Comparison of ENCODE assay signal across 9 mouse cellular contexts in the genomic region with DNA sequence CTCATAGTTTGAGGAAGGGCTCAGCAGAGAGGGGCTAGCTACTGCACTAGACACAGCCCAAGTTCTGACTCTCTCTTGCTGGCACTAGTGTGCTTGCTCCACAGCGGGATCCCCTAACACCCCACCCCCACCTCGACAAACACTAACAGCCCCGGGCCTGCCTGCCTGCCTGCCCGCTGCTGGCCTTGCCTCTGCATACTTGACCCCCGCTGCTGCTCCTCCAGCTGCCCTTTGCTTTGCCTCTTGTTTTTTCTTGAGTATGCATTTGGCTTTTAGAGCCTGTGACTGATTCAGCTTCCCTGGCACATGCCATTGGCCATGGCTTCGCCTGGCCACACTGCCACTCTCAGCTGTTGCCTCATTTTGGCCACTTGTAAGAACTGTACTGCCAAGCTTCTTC. TPM values are rescaled to one million over a fixed set of nuclear protein-coding genes. Genes with fewer than 3 reads are reported as not detected.
DNase-seq lines count a peak whose midpoint lies in the region; ATAC-seq and TF ChIP-seq lines count a peak whose summit lies in the region.
"Had no signal": no experiment of that assay in that cellular context is flagged by ENCODE, and none has a peak within 500 bp of the region (broad histone marks: within the 10 kb centered on the region; RNA-seq: fewer than 3 reads in every experiment).

No protein-coding gene starts in this region.

- no peak overlapping the region for H3K4me3 ChIP-seq in heart, embryonic 12.5 days
- H3K4me3 ChIP-seq in limb, embryonic 13.5 days, result no peak overlapping the region
- no peak overlapping the region for H3K4me3 ChIP-seq in left cerebral cortex, adult 2 months

- peak overlapping the region; percentile 23 for H3K4me2 ChIP-seq in heart, embryonic 12.5 days
- 0 out of 2 replicates have a peak overlapping the region, but pooled peaks have one; percentile 2 for H3K4me2 ChIP-seq in limb, embryonic 13.5 days (replicated peaks)

- H3K27me3 ChIP-seq in heart, embryonic 12.5 days (replicated peaks), result no peaks in the 10 kb centered on the region
- H3K27me3 ChIP-seq in limb, embryonic 13.5 days, result no peaks in the 10 kb centered on the region

- H3K36me3 ChIP-seq in heart, embryonic 12.5 days, result no peaks in the 10 kb centered on the region
- H3K36me3 ChIP-seq in limb, embryonic 13.5 days, result no peaks in the 10 kb centered on the region
- H3K36me3 ChIP-seq: G1E had no signal

- no peak overlapping the region for H3K9ac ChIP-seq in heart, embryonic 12.5 days
- no peak overlapping the region; the same call in 1 of the 2 replicates for H3K9ac ChIP-seq in limb, embryonic 13.5 days

- no peak overlapping the region for H3K27ac ChIP-seq in heart, embryonic 12.5 days (ENCODE audit: poor library complexity, severe bottlenecking)
- no peak overlapping the region for H3K27ac ChIP-seq in limb, embryonic 13.5 days
- H3K27ac ChIP-seq in left cerebral cortex, adult 2 months, result no peak overlapping the region

- 9% methylated on average over 6 of the region's 6 CpGs for WGBS in heart, embryonic 12.5 days
- WGBS in limb, embryonic 13.5 days, result 13% methylated on average over 6 of the region's 6 CpGs

- ATAC-seq in heart, embryonic 12.5 days (ENCODE audit: insufficient number of reproducible peaks, low FRiP score), result no peak
- ATAC-seq in limb, embryonic 13.5 days (ENCODE audit: low FRiP score, low read depth), result no peak
- ATAC-seq in erythroblast, adult 5-6 weeks (replicated peaks; ENCODE audit: low FRiP score, poor library complexity, severe bottlenecking), result no peak
- ATAC-seq in monocyte, adult 5-6 weeks (replicated peaks; ENCODE audit: insufficient number of reproducible peaks, low FRiP score, low TSS enrichment, poor library complexity, severe bottlenecking), result no peak

- H3K9me3 ChIP-seq in heart, embryonic 12.5 days (replicated peaks), result no peaks in the 10 kb centered on the region; the same call in 1 of the 2 replicates
- H3K9me3 ChIP-seq in limb, embryonic 13.5 days, result no peaks in the 10 kb centered on the region

- no peak for TF ChIP-seq CTCF in left cerebral cortex, adult 2 months (IDR thresholded peaks at IDR 0.05)

- DNase-seq in heart, postnatal 14 days, result no peak
- DNase-seq in fibroblast of lung, adult 2 months (ENCODE audit: low read depth), result peak; percentile 67
- DNase-seq in neural tube, embryonic 10.5 days (ENCODE audit: extremely low spot score, low spot score), result peak; percentile 67
- no peak for DNase-seq in left cerebral cortex, adult 2 months (ENCODE audit: extremely low spot score in 1 of 2, low spot score in 2 of 2)

- peaks cover 18% of the 10 kb centered on the region for H3K4me1 ChIP-seq in heart, embryonic 12.5 days (replicated peaks)
- H3K4me1 ChIP-seq in limb, embryonic 13.5 days, result peaks cover 14% of the 10 kb centered on the region

- intact Hi-C loops in heart, postnatal 14 days (cut with DNase I), result no loop called here
- intact Hi-C loops in left cerebral cortex, adult 2 months (cut with DNase I), result no loop called here

RNA-seq across cellular contexts. Expression of gene Slc38a4, which starts 33.8 kb away (rescaled TPM):
- polyA plus RNA-seq in heart, embryonic 12.5 days (2016; fragmentation: Nextera tagmentation; extraction: Ambion mirVana), result 159 and 174 TPM in 2 replicates
- 10 to 100 TPM; 19.7 to 30.1 TPM for total RNA-seq in heart, postnatal 14 days (2021)
- 76.7 and 85.9 TPM in 2 replicates for polyA plus RNA-seq in limb, embryonic 13.5 days (2015; fragmentation: Nextera tagmentation; extraction: Ambion mirVana)
- total RNA-seq in erythroblast, adult 5-6 weeks (2015; ENCODE audit: low replicate concordance), result not detected in 2 replicates
- total RNA-seq in erythroblast, adult 5-6 weeks (2017; ENCODE audit: low replicate concordance), result not detected in 2 replicates
- 1 to 10 TPM in 1 of 2 experiments, under 1 TPM in 1; 0.87 to 1.2 TPM for total RNA-seq in left cerebral cortex, adult 2 months (2021)
- not detected in 3 replicates for total RNA-seq in monocyte, adult 5-6 weeks (2017)
- polyA plus RNA-seq: G1E had no signal

Comparison
In these comparisons a context has a peak if more than half of its experiments do, and no peak if none do; other contexts are left out.
1. DNase-seq: peak in fibroblast of lung, adult 2 months (single experiment) and neural tube, embryonic 10.5 days (single experiment); none in heart, postnatal 14 days (0 of 2) and left cerebral cortex, adult 2 months (0 of 2).
2. RNA of gene Slc38a4, which starts 33.8 kb away (total RNA-seq): 19.7 to 30.1 TPM in heart, postnatal 14 days; 0.87 to 1.2 TPM in left cerebral cortex, adult 2 months, not detected in erythroblast, adult 5-6 weeks and not detected in monocyte, adult 5-6 weeks; every median in the first group is over 4 times any median in the second.